Mouse (Mus musculus): ENCODE results near the gene Ephb2.

GRCm38 (mm10) chr4:136776471-136776892 lies 59.3 kb downstream of the Ephb2 start:
- TF ChIP-seq CTCF (IDR thresholded peaks at IDR 0.05; ENCODE audit: extremely low read depth, insufficient read depth, insufficient read length, insufficient replicate concordance) (no peak), POLR2A (IDR thresholded peaks at IDR 0.05; ENCODE audit: low read depth, low read length) (no peak)

Measured in spleen, adult 2 months (tissue).